Mouse (Mus musculus): Measurements from ENCODE around the gene Wnk2.

GRCm38 (mm10) chr13:49103913-49104312 is 43.9 kb downstream of the Wnk2 start:
- TF ChIP-seq CTCF (conservative IDR thresholded peaks at IDR 0.05; ENCODE audit: insufficient read depth, insufficient read length, low read depth, low read length), result no peak
- no peak for TF ChIP-seq POLR2A (IDR thresholded peaks at IDR 0.05; ENCODE audit: low read depth, low read length)
